Comparison of ENCODE assay signal across 27 mouse cellular contexts in genomic region chr4:118425374-118425773, GRCm38 (mm10). TPM values are rescaled to one million over a fixed set of nuclear protein-coding genes. Genes with fewer than 3 reads are reported as not detected.
A peak's percentile ranks its signal among the peaks of the same experiment; 100 is the strongest.
DNase-seq lines count a peak whose midpoint lies in the region; ATAC-seq and TF ChIP-seq lines count a peak whose summit lies in the region.
"Had no signal": no experiment of that assay in that cellular context is flagged by ENCODE, and none has a peak within 500 bp of the region (broad histone marks: within the 10 kb centered on the region; RNA-seq: fewer than 3 reads in every experiment).

No protein-coding gene starts in this region.

- H3K27ac ChIP-seq in lung, postnatal 0 days (ENCODE audit: low read length) = peak overlapping the region; percentile 69
- peak overlapping the region; percentile 95 for H3K27ac ChIP-seq in liver, embryonic 12.5 days
- H3K27ac ChIP-seq in liver, postnatal 0 days (ENCODE audit: low read depth) = peak overlapping the region; percentile 73
- no peak overlapping the region for H3K27ac ChIP-seq in layer of hippocampus, adult 2 months
- H3K27ac ChIP-seq: embryonic facial prominence, embryonic 10.5 days; embryonic facial prominence, embryonic 15.5 days; forebrain, embryonic 12.5 days; hindbrain, embryonic 10.5 days; hindbrain, postnatal 0 days; left cerebral cortex, adult 2 months; limb, embryonic 13.5 days had no signal

- H3K4me1 ChIP-seq in lung, postnatal 0 days (ENCODE audit: insufficient read depth, low read depth, low read length) = peaks cover 24% of the 10 kb centered on the region; the same call in 1 of the 2 replicates
- peaks cover 25% of the 10 kb centered on the region for H3K4me1 ChIP-seq in lung, adult 2 months (ENCODE audit: control insufficient read depth, insufficient read depth, low read length)
- peaks cover 68% of the 10 kb centered on the region for H3K4me1 ChIP-seq in liver, embryonic 12.5 days
- peaks cover 53% of the 10 kb centered on the region for H3K4me1 ChIP-seq in liver, postnatal 0 days (ENCODE audit: insufficient read depth)

- no peak overlapping the region for H3K4me3 ChIP-seq in lung, postnatal 0 days (ENCODE audit: low read depth, low read length)
- H3K4me3 ChIP-seq in lung, adult 2 months (replicated peaks; ENCODE audit: extremely low read depth, low read depth, low read length) = no peak overlapping the region
- no peak overlapping the region for H3K4me3 ChIP-seq in liver, embryonic 12.5 days
- no peak overlapping the region for H3K4me3 ChIP-seq in liver, postnatal 0 days (ENCODE audit: low read depth, low read length)
- no peak overlapping the region for H3K4me3 ChIP-seq in layer of hippocampus, adult 2 months
- H3K4me3 ChIP-seq: embryonic facial prominence, embryonic 10.5 days; embryonic facial prominence, embryonic 15.5 days; forebrain, embryonic 12.5 days; hindbrain, embryonic 10.5 days; left cerebral cortex, adult 2 months; limb, embryonic 13.5 days had no signal

- WGBS in lung, postnatal 0 days = 95% methylated on average over 1 of the region's 1 CpGs
- 56% methylated on average over 1 of the region's 1 CpGs for WGBS in lung, adult 2 months
- WGBS in liver, embryonic 12.5 days (ENCODE audit: insufficient replicate concordance) = 92% methylated on average over 1 of the region's 1 CpGs
- 97% methylated on average over 1 of the region's 1 CpGs for WGBS in liver, postnatal 0 days (ENCODE audit: insufficient replicate concordance)

- TF ChIP-seq POLR2A in lung, adult 2 months (IDR thresholded peaks at IDR 0.05; ENCODE audit: borderline replicate concordance, extremely low read depth, low read depth, low read length) = no peak

- no peak for TF ChIP-seq EP300 in lung, postnatal 0 days (IDR thresholded peaks at IDR 0.05)
- TF ChIP-seq EP300 in liver, postnatal 0 days (IDR thresholded peaks at IDR 0.05; ENCODE audit: low read depth) = no peak

- no peak overlapping the region for H3K4me2 ChIP-seq in lung, postnatal 0 days (replicated peaks; ENCODE audit: low read depth, low read length)
- H3K4me2 ChIP-seq in liver, embryonic 12.5 days = peak overlapping the region; percentile 45; the same call in 1 of the 2 replicates
- H3K4me2 ChIP-seq in liver, postnatal 0 days (ENCODE audit: low read depth, low read length) = no peak overlapping the region
- H3K4me2 ChIP-seq: embryonic facial prominence, embryonic 15.5 days; forebrain, embryonic 12.5 days; limb, embryonic 13.5 days; lung, embryonic 14.5 days; midbrain, embryonic 11.5 days had no signal

- no peaks in the 10 kb centered on the region for H3K27me3 ChIP-seq in lung, postnatal 0 days (replicated peaks; ENCODE audit: insufficient read depth, low read length)
- H3K27me3 ChIP-seq in liver, embryonic 12.5 days (replicated peaks) = no peaks in the 10 kb centered on the region
- no peaks in the 10 kb centered on the region for H3K27me3 ChIP-seq in liver, postnatal 0 days (ENCODE audit: insufficient read depth, low read length)
- H3K27me3 ChIP-seq: embryonic facial prominence, embryonic 15.5 days; forebrain, embryonic 12.5 days; limb, embryonic 13.5 days had no signal

- no peak for ATAC-seq in lung, postnatal 0 days
- ATAC-seq in liver, embryonic 12.5 days = no peak
- no peak for ATAC-seq in liver, postnatal 0 days
- ATAC-seq: CD4-positive, CD25-positive, alpha-beta regulatory T cell, adult 4 months; hindbrain, postnatal 0 days; intestine, embryonic 16.5 days; midbrain, embryonic 16.5 days had no signal

- no peak overlapping the region for H3K9ac ChIP-seq in lung, postnatal 0 days (replicated peaks; ENCODE audit: low read depth)
- H3K9ac ChIP-seq in liver, embryonic 12.5 days = peak overlapping the region; percentile 52
- H3K9ac ChIP-seq in liver, postnatal 0 days (replicated peaks) = no peak overlapping the region
- H3K9ac ChIP-seq: embryonic facial prominence, embryonic 15.5 days; forebrain, embryonic 12.5 days; limb, embryonic 13.5 days; lung, embryonic 14.5 days had no signal

- no peak for TF ChIP-seq CTCF in lung, postnatal 0 days (IDR thresholded peaks at IDR 0.05)
- no peak for TF ChIP-seq CTCF in lung, adult 2 months (IDR thresholded peaks at IDR 0.05; ENCODE audit: insufficient read depth, low read length)
- no peak for TF ChIP-seq CTCF in liver, postnatal 0 days (IDR thresholded peaks at IDR 0.05; ENCODE audit: low read depth)
- no peak for TF ChIP-seq CTCF in layer of hippocampus, adult 2 months (conservative IDR thresholded peaks at IDR 0.05)

- H3K36me3 ChIP-seq in lung, postnatal 0 days (ENCODE audit: insufficient read depth, low read length) = peaks cover 11% of the 10 kb centered on the region; the same call in 1 of the 2 replicates
- peaks cover 30% of the 10 kb centered on the region for H3K36me3 ChIP-seq in liver, embryonic 12.5 days
- peaks cover 22% of the 10 kb centered on the region for H3K36me3 ChIP-seq in liver, postnatal 0 days (replicated peaks; ENCODE audit: insufficient read depth, low read length)

- no peaks in the 10 kb centered on the region for H3K9me3 ChIP-seq in lung, postnatal 0 days (ENCODE audit: low read length)
- no peaks in the 10 kb centered on the region for H3K9me3 ChIP-seq in liver, embryonic 12.5 days (replicated peaks)
- no peaks in the 10 kb centered on the region for H3K9me3 ChIP-seq in liver, postnatal 0 days (ENCODE audit: low read length)
- H3K9me3 ChIP-seq: embryonic facial prominence, embryonic 10.5 days; embryonic facial prominence, embryonic 15.5 days; forebrain, embryonic 12.5 days; hindbrain, embryonic 10.5 days; limb, embryonic 13.5 days had no signal

- no peak for DNase-seq in lung, postnatal 0 days (ENCODE audit: low spot score)
- DNase-seq in lung, adult 2 months = no peak
- no peak for DNase-seq in liver, postnatal 0 days
- DNase-seq in layer of hippocampus, adult 2 months (ENCODE audit: low spot score in 2 of 2) = no peak
- no peak for DNase-seq in adrenal gland, adult 8-10 months
- no peak for DNase-seq in kidney, adult 9 months
- DNase-seq: adrenal gland, postnatal 10 days; cerebellum, adult 18-20 months; cerebellum, postnatal 25 days; gastrocnemius, postnatal 10 days; heart, postnatal 14 days; kidney, postnatal 14 days; lung, embryonic 14.5 days; right cerebral cortex, postnatal 4 days; thymus, postnatal 4 days had no signal

RNA-seq across cellular contexts. Expression of gene Elovl1, which starts 2.5 kb away (rescaled TPM):
- 351 and 356 TPM in 2 replicates for polyA plus RNA-seq in lung, postnatal 0 days (2015; fragmentation: Nextera tagmentation; extraction: Ambion mirVana)
- polyA plus RNA-seq in lung, adult 2 months (2012; rRNA removed) = 978 and 1,062 TPM in 2 replicates
- 117 and 127 TPM in 2 replicates for polyA plus RNA-seq in liver, embryonic 12.5 days (2016; fragmentation: Nextera tagmentation; extraction: Ambion mirVana)
- polyA plus RNA-seq in liver, postnatal 0 days (2015; fragmentation: Nextera tagmentation; extraction: Ambion mirVana) = 48.4 and 51.5 TPM in 2 replicates
- 10 to 100 TPM; 20.8 to 22.9 TPM for total RNA-seq in layer of hippocampus, adult 2 months (2021)
- 100 to 1,000 TPM in 2 of 4 experiments, 10 to 100 TPM in 2; 73.8 to 108 (median 99.3) TPM for total RNA-seq in adrenal gland, adult 8-10 months (2022)

RNA-seq across cellular contexts. Expression of gene Cdc20, which starts 11.8 kb away (rescaled TPM):
- 16.5 and 20.2 TPM in 2 replicates for polyA plus RNA-seq in lung, postnatal 0 days (2015; fragmentation: Nextera tagmentation; extraction: Ambion mirVana)
- polyA plus RNA-seq in lung, adult 2 months (2012; rRNA removed) = 6.1 and 10.1 TPM in 2 replicates
- polyA plus RNA-seq in liver, embryonic 12.5 days (2016; fragmentation: Nextera tagmentation; extraction: Ambion mirVana) = 240 and 250 TPM in 2 replicates
- 53.9 and 63.0 TPM in 2 replicates for polyA plus RNA-seq in liver, postnatal 0 days (2015; fragmentation: Nextera tagmentation; extraction: Ambion mirVana)
- total RNA-seq in layer of hippocampus, adult 2 months (2021) = 1 to 10 TPM; 1.1 to 1.3 TPM
- total RNA-seq in adrenal gland, adult 8-10 months (2022) = 1 to 10 TPM; 2.7 to 4.8 (median 3.8) TPM

RNA-seq across cellular contexts. Expression of gene Med8, which starts 16.2 kb away (rescaled TPM):
- 90.5 and 95.8 TPM in 2 replicates for polyA plus RNA-seq in lung, postnatal 0 days (2015; fragmentation: Nextera tagmentation; extraction: Ambion mirVana)
- polyA plus RNA-seq in lung, adult 2 months (2012; rRNA removed) = 20.8 and 38.4 TPM in 2 replicates
- 105 and 109 TPM in 2 replicates for polyA plus RNA-seq in liver, embryonic 12.5 days (2016; fragmentation: Nextera tagmentation; extraction: Ambion mirVana)
- 55.2 and 59.7 TPM in 2 replicates for polyA plus RNA-seq in liver, postnatal 0 days (2015; fragmentation: Nextera tagmentation; extraction: Ambion mirVana)
- 10 to 100 TPM; 56.4 to 56.6 TPM for total RNA-seq in layer of hippocampus, adult 2 months (2021)
- 10 to 100 TPM; 61.3 to 67.6 (median 66.8) TPM for total RNA-seq in adrenal gland, adult 8-10 months (2022)

RNA-seq across cellular contexts. Expression of gene Szt2, which starts 16.3 kb away (rescaled TPM):
- 6.1 TPM in 2 replicates for polyA plus RNA-seq in lung, postnatal 0 days (2015; fragmentation: Nextera tagmentation; extraction: Ambion mirVana)
- 48.5 and 54.4 TPM in 2 replicates for polyA plus RNA-seq in lung, adult 2 months (2012; rRNA removed)
- 4.8 and 4.9 TPM in 2 replicates for polyA plus RNA-seq in liver, embryonic 12.5 days (2016; fragmentation: Nextera tagmentation; extraction: Ambion mirVana)
- 1.2 and 1.9 TPM in 2 replicates for polyA plus RNA-seq in liver, postnatal 0 days (2015; fragmentation: Nextera tagmentation; extraction: Ambion mirVana)
- total RNA-seq in layer of hippocampus, adult 2 months (2021) = 10 to 100 TPM; 41.7 to 46.9 TPM
- total RNA-seq in adrenal gland, adult 8-10 months (2022) = 10 to 100 TPM; 22.4 to 45.1 (median 31.7) TPM

RNA-seq across cellular contexts. Expression of gene Mpl, which starts 31.9 kb away (rescaled TPM):
- 1.1 TPM in 2 replicates for polyA plus RNA-seq in lung, postnatal 0 days (2015; fragmentation: Nextera tagmentation; extraction: Ambion mirVana)
- polyA plus RNA-seq in lung, adult 2 months (2012; rRNA removed) = 1.1 and 1.8 TPM in 2 replicates
- polyA plus RNA-seq in liver, embryonic 12.5 days (2016; fragmentation: Nextera tagmentation; extraction: Ambion mirVana) = 17.4 and 19.4 TPM in 2 replicates
- polyA plus RNA-seq in liver, postnatal 0 days (2015; fragmentation: Nextera tagmentation; extraction: Ambion mirVana) = 9.0 and 9.3 TPM in 2 replicates
- under 1 TPM in 1 of 2 experiments, not detected in 1; 0.20 TPM for total RNA-seq in layer of hippocampus, adult 2 months (2021)
- under 1 TPM in 1 of 4 experiments, not detected in 3; 0.15 TPM for total RNA-seq in adrenal gland, adult 8-10 months (2022)
- total RNA-seq: hindbrain, postnatal 0 days had no signal
- polyA plus RNA-seq: CD4-positive, CD25-positive, alpha-beta regulatory T cell, adult 4 months; hindbrain, postnatal 0 days; midbrain, embryonic 16.5 days had no signal
